Mouse (Mus musculus): ENCODE measurements around the gene Dennd4a. TPM values are rescaled to one million over a fixed set of nuclear protein-coding genes. Genes with fewer than 3 reads are reported as not detected.

Dennd4a gene
- polyA plus RNA-seq, 1 experiment: 34.6 TPM

GRCm38 (mm10) chr9:64790673-64791660 lies 20.2 kb upstream of the Dennd4a start:
- 90% methylated on average over 7 of the region's 7 CpGs for WGBS
- H3K27ac ChIP-seq (ENCODE audit: insufficient read depth, low read length): no peak overlapping the region
- no peak for DNase-seq
- H3K4me3 ChIP-seq (replicated peaks; ENCODE audit: insufficient read depth, low read depth, low read length): no peak overlapping the region
- TF ChIP-seq CTCF (IDR thresholded peaks at IDR 0.05; ENCODE audit: borderline replicate concordance, insufficient read depth, low read depth, low read length): no peak
- TF ChIP-seq POLR2A (IDR thresholded peaks at IDR 0.05; ENCODE audit: borderline replicate concordance, insufficient read depth, low read length): no peak
- H3K27me3 ChIP-seq (ENCODE audit: control insufficient read depth, insufficient read depth, low read length): no peaks in the 10 kb centered on the region
- no peaks in the 10 kb centered on the region for H3K4me1 ChIP-seq (ENCODE audit: control insufficient read depth, insufficient read depth, low read length)

- Histone ChIP-seq H3K4me3 (replicated peaks; ENCODE audit: insufficient read depth, low read depth, low read length) (no peak overlapping the region), H3K27me3 (ENCODE audit: control insufficient read depth, insufficient read depth, low read length) (no peaks in the 10 kb centered on the region), H3K27ac (ENCODE audit: insufficient read depth, low read length) (no peak overlapping the region), H3K4me1 (ENCODE audit: control insufficient read depth, insufficient read depth, low read length) (no peaks in the 10 kb centered on the region)
- TF ChIP-seq POLR2A (IDR thresholded peaks at IDR 0.05; ENCODE audit: borderline replicate concordance, insufficient read depth, low read length): no peak
- no peak for TF ChIP-seq CTCF (IDR thresholded peaks at IDR 0.05; ENCODE audit: borderline replicate concordance, insufficient read depth, low read depth, low read length)
- DNase-seq: no peak
- 78% methylated on average over 1 of the region's 1 CpGs for WGBS
These were observed 19.5 kb upstream of the Dennd4a start for GRCm38 (mm10) chr9:64791676-64792075.

GRCm38 (mm10) chr9:64792379-64793274 lies 18.5 kb upstream of the Dennd4a start:
- no peak overlapping the region for H3K4me3 ChIP-seq (replicated peaks; ENCODE audit: insufficient read depth, low read depth, low read length)
- no peak overlapping the region for H3K27ac ChIP-seq (ENCODE audit: insufficient read depth, low read length)
- DNase-seq: no peak
- H3K4me1 ChIP-seq (ENCODE audit: control insufficient read depth, insufficient read depth, low read length): no peaks in the 10 kb centered on the region
- TF ChIP-seq POLR2A (IDR thresholded peaks at IDR 0.05; ENCODE audit: borderline replicate concordance, insufficient read depth, low read length): no peak
- TF ChIP-seq CTCF (IDR thresholded peaks at IDR 0.05; ENCODE audit: borderline replicate concordance, insufficient read depth, low read depth, low read length): no peak
- WGBS: 79% methylated on average over 10 of the region's 10 CpGs
- no peaks in the 10 kb centered on the region; the same call in 1 of the 2 replicates for H3K27me3 ChIP-seq (ENCODE audit: control insufficient read depth, insufficient read depth, low read length)

GRCm38 (mm10) chr9:64793275-64793590 lies 17.9 kb upstream of the Dennd4a start:
- Histone ChIP-seq H3K27me3 (ENCODE audit: control insufficient read depth, insufficient read depth, low read length) (no peaks in the 10 kb centered on the region; the same call in 1 of the 2 replicates), H3K27ac (ENCODE audit: insufficient read depth, low read length) (no peak overlapping the region), H3K4me1 (ENCODE audit: control insufficient read depth, insufficient read depth, low read length) (no peaks in the 10 kb centered on the region), H3K4me3 (replicated peaks; ENCODE audit: insufficient read depth, low read depth, low read length) (no peak overlapping the region)
- no peak for DNase-seq
- TF ChIP-seq CTCF (IDR thresholded peaks at IDR 0.05; ENCODE audit: borderline replicate concordance, insufficient read depth, low read depth, low read length): no peak

DNA sequence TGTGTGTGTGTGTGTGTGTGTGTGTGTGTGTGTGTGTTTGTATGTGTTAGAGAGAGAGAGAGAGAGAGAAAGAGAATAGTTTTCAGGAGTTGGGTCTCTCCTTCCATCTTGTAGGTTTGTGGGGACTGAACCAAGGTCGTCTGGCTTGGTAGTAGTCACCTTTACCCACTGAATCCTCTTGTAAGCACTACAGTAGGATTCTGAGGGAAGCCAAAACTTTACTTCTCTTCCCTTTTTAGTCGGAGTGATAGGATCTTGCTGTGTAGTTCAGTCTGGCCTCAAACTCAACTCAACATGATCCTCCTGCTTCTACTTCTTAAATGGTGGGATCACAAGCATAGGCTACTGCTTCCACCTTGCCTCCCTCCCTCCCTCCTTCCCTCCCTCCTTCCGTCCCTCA lies 17.3 kb upstream of the Dennd4a start:
- H3K27me3 ChIP-seq (ENCODE audit: control insufficient read depth, insufficient read depth, low read length): no peaks in the 10 kb centered on the region; the same call in 1 of the 2 replicates
- H3K4me3 ChIP-seq (replicated peaks; ENCODE audit: insufficient read depth, low read depth, low read length): no peak overlapping the region
- H3K27ac ChIP-seq (ENCODE audit: insufficient read depth, low read length): no peak overlapping the region
- H3K4me1 ChIP-seq (ENCODE audit: control insufficient read depth, insufficient read depth, low read length): no peaks in the 10 kb centered on the region
- no peak for DNase-seq
- 50% methylated on average over 3 of the region's 3 CpGs for WGBS
- TF ChIP-seq CTCF (IDR thresholded peaks at IDR 0.05; ENCODE audit: borderline replicate concordance, insufficient read depth, low read depth, low read length) (no peak), POLR2A (IDR thresholded peaks at IDR 0.05; ENCODE audit: borderline replicate concordance, insufficient read depth, low read length) (no peak)

GRCm38 (mm10) chr9:64794448-64795420 lies 16.4 kb upstream of the Dennd4a start:
- TF ChIP-seq CTCF (IDR thresholded peaks at IDR 0.05; ENCODE audit: borderline replicate concordance, insufficient read depth, low read depth, low read length): no peak
- TF ChIP-seq POLR2A (IDR thresholded peaks at IDR 0.05; ENCODE audit: borderline replicate concordance, insufficient read depth, low read length): no peak
- Histone ChIP-seq H3K27ac (ENCODE audit: insufficient read depth, low read length) (no peak overlapping the region), H3K4me1 (ENCODE audit: control insufficient read depth, insufficient read depth, low read length) (no peaks in the 10 kb centered on the region), H3K27me3 (ENCODE audit: control insufficient read depth, insufficient read depth, low read length) (no peaks in the 10 kb centered on the region; the same call in 1 of the 2 replicates), H3K4me3 (replicated peaks; ENCODE audit: insufficient read depth, low read depth, low read length) (no peak overlapping the region)
- no peak for DNase-seq
- 85% methylated on average over 6 of the region's 6 CpGs for WGBS

All from cerebellum, adult 2 months (tissue).